Mouse (Mus musculus): ENCODE results near the gene Crygb. TPM values are rescaled to one million over a fixed set of nuclear protein-coding genes. Genes with fewer than 3 reads are reported as not detected.
"Not testable (repeated sequence)": the region's sequence is repeated elsewhere in the genome, so short reads cannot be mapped to it uniquely, and the experiment has no call there.

The Crygb gene
- polyA plus RNA-seq, 1 experiment from 2014 or later = not detected

DNA sequence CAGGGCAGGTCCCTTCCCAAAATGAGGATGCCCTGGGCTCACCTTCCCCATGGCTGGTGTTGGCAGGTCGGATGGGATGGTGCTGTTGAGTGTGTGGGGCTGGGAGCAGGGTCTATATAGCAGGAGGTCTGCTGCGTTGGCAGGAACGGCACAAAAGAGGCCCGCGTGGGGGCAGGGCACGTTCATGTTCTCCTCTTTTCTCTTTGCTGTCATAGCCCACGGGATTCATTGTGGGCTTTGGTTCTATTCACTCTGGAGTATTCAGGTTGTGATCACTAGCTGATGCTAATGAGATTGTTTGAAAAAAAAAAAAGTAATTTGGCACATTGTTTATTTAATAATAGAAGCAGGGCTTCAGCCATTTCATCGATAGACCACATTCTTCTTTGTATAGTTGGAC is 18.7 kb downstream of the Crygb start, which contains the start of gene Crygd:
Gene Crygd, minus strand, starts transcription at position 101 of the 400 bp plus-strand sequence.
- ATAC-seq (ENCODE audit: borderline replicate concordance, extremely low read depth, low FRiP score, low TSS enrichment) = no peak
- H3K27me3 ChIP-seq = no peaks in the 10 kb centered on the region
- no peak within 1 kb of the TSS for H3K27ac ChIP-seq
- H3K4me3 ChIP-seq = no peak within 1 kb of the TSS
- H3K36me3 ChIP-seq = no peaks in the 10 kb centered on the region
- no peaks in the 10 kb centered on the region for H3K9me3 ChIP-seq
- no peak within 1 kb of the TSS for H3K9ac ChIP-seq
- no peak within 1 kb of the TSS for H3K4me2 ChIP-seq
- no peaks in the 10 kb centered on the region for H3K4me1 ChIP-seq
- WGBS = 79% methylated on average over 8 of the region's 8 CpGs

DNA sequence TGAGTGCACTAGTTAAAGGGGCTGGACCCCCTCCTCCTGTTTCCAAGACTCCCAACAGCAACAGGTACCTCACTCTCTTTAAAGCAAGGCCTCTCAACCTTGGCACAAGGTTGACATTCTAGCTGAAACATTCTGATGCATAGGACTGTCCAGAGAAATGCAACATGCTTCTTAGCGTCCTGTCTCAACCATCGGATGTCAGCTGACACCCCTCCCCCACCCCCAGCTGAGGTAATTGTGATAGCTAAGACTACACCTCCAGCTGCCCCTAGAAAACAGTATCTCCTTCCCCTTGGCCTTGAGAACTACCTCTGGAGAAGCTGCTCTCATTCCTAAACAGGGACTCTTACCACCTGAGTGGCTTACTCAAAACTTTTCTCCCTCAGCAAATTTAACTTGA is 29.9 kb downstream of the Crygb start:
- H3K4me1 ChIP-seq = no peaks in the 10 kb centered on the region
- H3K4me2 ChIP-seq = no peak overlapping the region
- H3K36me3 ChIP-seq = no peaks in the 10 kb centered on the region
- H3K4me3 ChIP-seq = no peak overlapping the region
- no peak overlapping the region for H3K27ac ChIP-seq
- 25% methylated on average over 2 of the region's 2 CpGs for WGBS
- no peak for ATAC-seq (ENCODE audit: borderline replicate concordance, extremely low read depth, low FRiP score, low TSS enrichment)
- H3K9me3 ChIP-seq = no peaks in the 10 kb centered on the region
- H3K27me3 ChIP-seq = no peaks in the 10 kb centered on the region
- no peak overlapping the region for H3K9ac ChIP-seq

- no peaks in the 10 kb centered on the region for H3K36me3 ChIP-seq
- H3K27me3 ChIP-seq = no peaks in the 10 kb centered on the region
- no peak overlapping the region for H3K4me3 ChIP-seq
- H3K27ac ChIP-seq = no peak overlapping the region
- no peaks in the 10 kb centered on the region for H3K9me3 ChIP-seq
- no peak overlapping the region for H3K4me2 ChIP-seq
- 67% methylated on average over 7 of the region's 7 CpGs for WGBS
- H3K4me1 ChIP-seq = no peaks in the 10 kb centered on the region
- ATAC-seq (ENCODE audit: borderline replicate concordance, extremely low read depth, low FRiP score, low TSS enrichment) = no peak
- no peak overlapping the region for H3K9ac ChIP-seq
Measured at GRCm38 (mm10) chr1:65051696-65052095, 30.4 kb downstream of the Crygb start.

DNA sequence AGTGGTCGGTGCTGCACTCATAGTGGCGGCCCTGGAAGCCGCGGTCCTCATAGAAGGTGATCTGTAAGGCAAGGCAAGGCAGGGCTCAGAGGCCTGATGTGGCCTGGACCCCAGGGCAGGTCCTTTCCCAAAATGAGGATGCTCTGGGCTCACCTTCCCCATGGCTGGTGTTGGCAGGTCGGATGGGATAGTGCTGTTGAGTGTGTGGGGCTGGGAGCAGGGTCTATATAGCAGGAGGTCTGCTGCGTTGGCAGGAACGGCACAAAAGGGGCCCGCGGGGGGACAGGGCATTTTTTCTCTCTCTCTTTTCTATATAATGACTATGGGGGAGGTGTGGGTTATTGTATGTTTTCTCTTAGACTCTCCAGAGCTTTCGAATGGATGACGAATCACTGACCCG is 31.1 kb downstream of the Crygb start, which contains the start of gene Cryge:
Gene Cryge, minus strand, starts transcription at position 198 of the 400 bp plus-strand sequence.
- H3K4me1 ChIP-seq; ATAC-seq (ENCODE audit: borderline replicate concordance, extremely low read depth, low FRiP score, low TSS enrichment); H3K9ac ChIP-seq; H3K4me3 ChIP-seq; H3K27me3 ChIP-seq; H3K27ac ChIP-seq; H3K36me3 ChIP-seq; H3K4me2 ChIP-seq; H3K9me3 ChIP-seq: not testable (repeated sequence)
- WGBS = 52% methylated on average over 11 of the region's 12 CpGs

DNA sequence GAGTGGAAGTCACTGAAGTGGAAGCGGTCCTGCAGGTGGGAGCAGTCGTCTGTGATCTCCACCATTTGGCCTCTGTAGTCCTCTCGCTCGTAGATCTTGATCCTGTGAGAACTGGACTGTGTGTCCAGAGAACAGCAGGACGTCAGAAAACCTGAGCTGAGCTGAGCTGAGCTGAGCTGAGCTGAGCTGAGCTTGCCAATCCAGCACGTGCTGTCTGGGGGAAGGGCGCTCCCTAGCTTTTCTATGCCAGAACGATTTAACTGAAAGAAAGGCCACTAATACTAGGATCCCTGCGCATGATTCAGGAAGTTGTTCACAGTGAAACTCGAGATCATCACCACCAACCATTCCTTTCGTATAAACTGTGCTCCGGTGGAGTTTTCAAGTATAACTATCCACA is 33.3 kb downstream of the Crygb start:
- Histone ChIP-seq H3K4me2 (no peak overlapping the region), H3K27me3 (no peaks in the 10 kb centered on the region), H3K36me3 (no peaks in the 10 kb centered on the region), H3K9ac (no peak overlapping the region), H3K9me3 (no peaks in the 10 kb centered on the region), H3K4me3 (no peak overlapping the region), H3K4me1 (no peaks in the 10 kb centered on the region), H3K27ac (no peak overlapping the region)
- no peak for ATAC-seq (ENCODE audit: borderline replicate concordance, extremely low read depth, low FRiP score, low TSS enrichment)
- WGBS = 52% methylated on average over 12 of the region's 12 CpGs

GRCm38 (mm10) chr1:65046401-65047109 is 35.5 kb downstream of the Crygb start:
- no peaks in the 10 kb centered on the region for H3K4me1 ChIP-seq
- no peaks in the 10 kb centered on the region for H3K27me3 ChIP-seq
- no peaks in the 10 kb centered on the region for H3K9me3 ChIP-seq
- no peak overlapping the region for H3K9ac ChIP-seq
- 30% methylated on average over 8 of the region's 8 CpGs for WGBS
- no peak overlapping the region for H3K4me3 ChIP-seq
- no peak overlapping the region for H3K27ac ChIP-seq
- no peak for ATAC-seq (ENCODE audit: borderline replicate concordance, extremely low read depth, low FRiP score, low TSS enrichment)
- H3K36me3 ChIP-seq = no peaks in the 10 kb centered on the region
- no peak overlapping the region; the same call in 1 of the 2 replicates for H3K4me2 ChIP-seq

DNA sequence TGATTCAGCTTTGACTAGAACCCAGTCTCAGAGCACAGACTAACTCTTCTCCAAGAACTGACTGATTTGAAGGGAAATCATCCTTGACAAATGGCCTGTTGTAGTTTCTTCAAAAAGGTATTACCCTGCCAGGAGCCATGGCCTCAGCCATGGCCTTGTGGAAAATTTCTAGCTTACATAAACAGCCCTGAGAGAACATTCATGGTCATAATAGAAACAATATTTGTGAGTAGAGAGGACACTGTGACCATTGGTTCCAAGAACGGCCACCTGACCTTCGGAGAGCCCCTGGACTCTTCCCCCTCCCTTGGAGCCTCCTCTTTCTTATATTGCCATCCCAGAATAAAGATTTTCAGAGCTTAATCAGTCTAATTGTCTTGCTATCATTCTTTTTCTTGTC is 38.7 kb downstream of the Crygb start:
- WGBS = 77% methylated on average over 2 of the region's 2 CpGs
- H3K4me1 ChIP-seq = no peaks in the 10 kb centered on the region
- no peak for ATAC-seq (ENCODE audit: borderline replicate concordance, extremely low read depth, low FRiP score, low TSS enrichment)
- H3K4me3 ChIP-seq = no peak overlapping the region
- no peak overlapping the region for H3K4me2 ChIP-seq
- no peaks in the 10 kb centered on the region for H3K36me3 ChIP-seq
- H3K27me3 ChIP-seq = no peaks in the 10 kb centered on the region
- H3K27ac ChIP-seq = no peak overlapping the region
- no peaks in the 10 kb centered on the region for H3K9me3 ChIP-seq
- H3K9ac ChIP-seq = no peak overlapping the region

DNA sequence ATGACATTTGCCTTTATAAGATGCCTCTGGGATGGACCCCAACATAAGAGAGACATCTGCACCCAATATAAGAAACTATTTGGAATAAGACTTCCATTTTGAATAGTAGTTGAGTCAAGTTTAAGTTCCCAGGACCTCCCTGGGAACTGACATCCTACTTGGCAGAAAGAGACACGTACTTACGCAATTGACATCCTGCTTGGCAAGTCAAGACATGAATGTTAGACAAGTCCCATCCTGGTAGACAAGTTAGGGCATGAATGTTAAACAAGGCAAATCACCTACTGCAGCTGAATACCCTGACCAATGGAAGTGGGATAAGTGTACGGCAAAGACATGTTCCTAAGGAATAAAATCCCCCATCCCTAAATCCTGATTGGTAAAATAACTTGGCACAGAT is 40.3 kb downstream of the Crygb start:
- no peak for ATAC-seq (ENCODE audit: borderline replicate concordance, extremely low read depth, low FRiP score, low TSS enrichment)
- H3K4me1 ChIP-seq = no peaks in the 10 kb centered on the region
- no peaks in the 10 kb centered on the region for H3K36me3 ChIP-seq
- H3K4me3 ChIP-seq = no peak overlapping the region
- no peak overlapping the region for H3K4me2 ChIP-seq
- H3K9ac ChIP-seq = no peak overlapping the region
- no peak overlapping the region for H3K27ac ChIP-seq
- 81% methylated on average over 3 of the region's 3 CpGs for WGBS
- no peaks in the 10 kb centered on the region for H3K9me3 ChIP-seq
- no peaks in the 10 kb centered on the region for H3K27me3 ChIP-seq

DNA sequence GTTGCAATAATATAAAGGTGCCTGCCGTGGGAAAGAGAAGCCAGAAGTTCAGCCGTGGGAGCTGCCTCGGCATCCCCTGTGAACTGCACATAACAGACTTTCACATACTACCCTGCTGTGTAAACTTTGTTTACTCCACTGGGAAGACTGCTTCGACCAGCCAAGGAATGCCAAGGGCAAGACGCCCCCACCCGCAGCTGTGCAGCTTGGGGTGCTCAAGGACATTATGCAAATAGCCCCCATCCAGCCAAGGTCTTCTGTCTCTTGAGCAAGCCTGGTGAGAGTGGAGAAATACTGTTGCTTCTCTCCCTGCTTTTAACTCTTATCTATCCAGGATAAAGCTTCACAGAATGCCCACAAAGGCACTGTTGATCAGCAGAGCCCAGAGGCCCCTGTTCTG is 41.3 kb downstream of the Crygb start:
- no peaks in the 10 kb centered on the region for H3K4me1 ChIP-seq
- H3K27ac ChIP-seq = no peak overlapping the region
- WGBS = 57% methylated on average over 6 of the region's 6 CpGs
- H3K36me3 ChIP-seq = no peaks in the 10 kb centered on the region
- no peak for ATAC-seq (ENCODE audit: borderline replicate concordance, extremely low read depth, low FRiP score, low TSS enrichment)
- H3K9me3 ChIP-seq = no peaks in the 10 kb centered on the region
- H3K4me2 ChIP-seq = no peak overlapping the region
- no peaks in the 10 kb centered on the region for H3K27me3 ChIP-seq
- H3K4me3 ChIP-seq = no peak overlapping the region
- no peak overlapping the region for H3K9ac ChIP-seq

GRCm38 (mm10) chr1:65039679-65040078 is 42.4 kb downstream of the Crygb start:
- 58% methylated on average over 3 of the region's 3 CpGs for WGBS

DNA sequence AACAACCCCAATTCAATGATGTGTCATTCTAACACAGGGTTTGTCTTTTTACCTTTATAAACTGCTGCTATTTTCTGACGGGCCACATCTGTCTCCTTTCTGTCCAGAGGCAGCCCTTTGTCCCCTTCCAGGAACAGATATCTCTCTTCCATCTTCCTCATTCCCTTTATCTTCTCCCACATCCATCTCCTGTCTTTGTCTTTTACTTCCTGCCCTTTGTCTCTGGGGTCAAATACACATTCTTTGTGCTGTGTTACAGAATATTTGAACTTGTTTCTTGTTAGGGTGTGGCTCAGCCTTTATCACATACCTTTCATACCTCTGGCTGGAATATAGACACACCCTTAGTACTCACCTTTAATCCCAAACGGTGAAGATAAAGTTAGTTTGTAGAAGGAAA is 44.5 kb downstream of the Crygb start:
- Histone ChIP-seq H3K27ac (no peak overlapping the region), H3K4me2 (no peak overlapping the region), H3K9ac (no peak overlapping the region), H3K36me3 (no peaks in the 10 kb centered on the region), H3K4me1 (no peaks in the 10 kb centered on the region), H3K27me3 (no peaks in the 10 kb centered on the region), H3K4me3 (no peak overlapping the region), H3K9me3 (no peaks in the 10 kb centered on the region)
- no peak for ATAC-seq (ENCODE audit: borderline replicate concordance, extremely low read depth, low FRiP score, low TSS enrichment)
- WGBS = 22% methylated on average over 2 of the region's 2 CpGs

More at GRCm38 (mm10) chr1:65039679-65040078, 42.4 kb downstream of the Crygb start:
- Histone ChIP-seq H3K4me2 (no peak overlapping the region), H3K4me1 (no peaks in the 10 kb centered on the region), H3K36me3 (no peaks in the 10 kb centered on the region), H3K27me3 (no peaks in the 10 kb centered on the region), H3K9ac (no peak overlapping the region), H3K4me3 (no peak overlapping the region), H3K9me3 (no peaks in the 10 kb centered on the region), H3K27ac (no peak overlapping the region)
- ATAC-seq (ENCODE audit: borderline replicate concordance, extremely low read depth, low FRiP score, low TSS enrichment) = no peak

- H3K4me2 ChIP-seq = no peak overlapping the region
- H3K36me3 ChIP-seq = no peaks in the 10 kb centered on the region
- no peak overlapping the region for H3K9ac ChIP-seq
- ATAC-seq (ENCODE audit: borderline replicate concordance, extremely low read depth, low FRiP score, low TSS enrichment) = no peak
- no peak overlapping the region for H3K4me3 ChIP-seq
- no peak overlapping the region for H3K27ac ChIP-seq
- no peaks in the 10 kb centered on the region for H3K27me3 ChIP-seq
- WGBS = 34% methylated on average over 3 of the region's 3 CpGs
- H3K4me1 ChIP-seq = no peaks in the 10 kb centered on the region
- no peaks in the 10 kb centered on the region for H3K9me3 ChIP-seq
Measured at GRCm38 (mm10) chr1:65035513-65035912, 46.6 kb downstream of the Crygb start.

DNA sequence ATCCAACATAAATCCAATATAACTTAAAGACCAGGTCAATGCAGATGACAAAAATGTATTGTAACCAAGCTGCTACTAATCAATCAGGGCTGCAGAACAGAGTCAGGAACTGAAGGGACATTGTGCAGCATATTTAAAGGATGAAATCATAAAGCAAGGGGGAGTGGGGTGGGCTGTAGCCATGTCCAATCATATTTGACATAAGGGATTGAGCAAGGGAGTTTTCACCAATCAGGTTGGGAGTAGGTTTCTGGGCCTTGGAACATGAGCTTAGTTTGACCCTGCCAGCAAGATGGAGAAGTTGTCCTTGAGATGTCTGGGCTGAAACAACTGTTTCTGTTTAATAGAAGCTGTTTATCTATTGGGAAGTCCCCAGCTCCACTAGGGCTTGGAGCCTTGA is 49.4 kb downstream of the Crygb start, which contains the start of gene Akr1cl:
Gene Akr1cl, minus strand, starts transcription at position 119 of the 400 bp plus-strand sequence.
- H3K9ac ChIP-seq = no peak within 1 kb of the TSS
- H3K27me3 ChIP-seq = no peaks in the 10 kb centered on the region
- no peak within 1 kb of the TSS for H3K27ac ChIP-seq
- no peak for ATAC-seq (ENCODE audit: borderline replicate concordance, extremely low read depth, low FRiP score, low TSS enrichment)
- no peaks in the 10 kb centered on the region for H3K4me1 ChIP-seq
- H3K4me2 ChIP-seq = no peak within 1 kb of the TSS
- no peaks in the 10 kb centered on the region for H3K9me3 ChIP-seq
- H3K4me3 ChIP-seq = no peak within 1 kb of the TSS
- H3K36me3 ChIP-seq = no peaks in the 10 kb centered on the region

All from lung, embryonic 15.5 days (tissue).